Mouse (Mus musculus) right cerebral cortex, adult 18-20 months (tissue): ENCODE results near the gene Adgra1.
A peak's percentile ranks its signal among the peaks of the same experiment; 100 is the strongest.

Experiments used
- DNase-seq: peaks from one replicate; pipeline ENCODE4 v3.0.0; 2022; ENCODE audit warnings: mixed read lengths

Adgra1 gene

DNA sequence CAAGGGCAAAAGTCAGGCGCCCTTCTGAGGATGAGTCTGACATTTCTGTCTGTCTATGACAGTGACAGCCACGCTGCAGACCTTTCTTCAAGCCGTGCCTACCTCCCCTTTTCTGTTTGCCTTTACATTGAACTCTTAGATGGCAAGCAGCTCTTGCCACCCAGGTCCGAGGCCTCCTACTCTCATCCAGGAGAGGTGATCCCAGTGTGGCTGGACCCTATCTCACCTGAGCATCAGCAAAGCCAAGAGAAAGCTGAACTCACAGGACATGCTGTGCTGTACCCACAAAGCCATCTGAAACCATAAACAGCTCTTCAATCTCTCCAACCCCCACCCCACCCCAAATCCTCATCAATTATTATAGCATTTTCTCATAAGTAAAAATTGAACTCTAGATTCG lies 16.7 kb downstream of the Adgra1 start:
- no peak for DNase-seq

DNA sequence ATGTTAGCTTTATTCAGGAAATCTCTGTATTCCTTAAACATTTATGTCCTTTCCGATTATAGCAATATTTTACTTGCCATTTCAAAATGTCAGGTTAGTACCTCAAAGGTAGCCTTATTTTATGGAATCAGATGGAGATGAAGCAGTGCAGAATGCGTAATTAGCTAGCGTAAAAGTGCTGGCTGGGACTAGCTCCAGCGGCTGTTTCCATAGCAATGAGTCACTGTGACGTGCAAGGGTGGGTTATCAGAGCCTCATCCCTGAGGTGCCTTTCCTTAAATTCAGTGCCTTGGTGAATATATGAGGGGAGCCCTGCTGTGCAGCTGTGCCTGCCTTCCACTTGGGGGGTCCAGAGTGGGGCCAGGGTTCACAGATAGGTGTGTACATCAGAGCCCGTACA lies 17.1 kb downstream of the Adgra1 start:
- DNase-seq, result peak; percentile 73

DNA sequence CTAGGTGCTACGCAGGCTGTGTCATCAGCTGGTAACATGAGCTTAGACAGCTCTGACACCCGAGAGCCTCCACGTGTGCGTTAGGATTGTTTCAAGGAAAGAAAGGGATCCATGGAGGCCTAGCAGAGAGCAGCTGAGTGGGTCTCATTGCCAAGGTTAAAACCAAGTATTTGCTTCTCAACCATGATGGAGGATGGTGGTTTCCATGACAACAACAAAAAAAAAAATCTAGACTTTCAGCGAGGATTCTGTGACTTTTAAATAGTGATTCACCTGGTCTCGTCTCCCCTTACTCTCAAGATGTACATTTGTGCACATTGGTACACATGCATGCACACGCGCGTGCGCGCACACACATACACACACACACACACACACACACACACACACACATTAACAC lies 21.3 kb downstream of the Adgra1 start:
- DNase-seq, result no peak

DNA sequence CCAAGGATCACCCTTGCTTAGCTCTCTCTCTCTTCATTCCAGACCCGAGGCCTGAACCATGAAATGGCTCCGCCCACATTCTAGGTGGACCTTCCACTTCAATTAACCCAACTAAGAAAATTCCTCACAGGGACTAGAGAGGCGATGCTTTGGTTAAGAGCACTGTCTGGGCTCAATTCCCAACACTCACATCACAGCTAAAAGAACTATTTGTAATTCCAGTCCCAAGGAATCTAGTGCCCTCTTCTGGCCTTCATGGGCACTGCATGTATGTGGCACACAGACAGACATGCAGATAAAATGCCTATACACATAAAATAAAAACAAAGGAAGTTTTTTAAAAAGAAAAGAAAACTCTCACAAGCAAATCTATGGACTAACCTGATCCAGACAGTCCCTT lies 27.4 kb downstream of the Adgra1 start:
- DNase-seq, result peak; percentile 77

DNA sequence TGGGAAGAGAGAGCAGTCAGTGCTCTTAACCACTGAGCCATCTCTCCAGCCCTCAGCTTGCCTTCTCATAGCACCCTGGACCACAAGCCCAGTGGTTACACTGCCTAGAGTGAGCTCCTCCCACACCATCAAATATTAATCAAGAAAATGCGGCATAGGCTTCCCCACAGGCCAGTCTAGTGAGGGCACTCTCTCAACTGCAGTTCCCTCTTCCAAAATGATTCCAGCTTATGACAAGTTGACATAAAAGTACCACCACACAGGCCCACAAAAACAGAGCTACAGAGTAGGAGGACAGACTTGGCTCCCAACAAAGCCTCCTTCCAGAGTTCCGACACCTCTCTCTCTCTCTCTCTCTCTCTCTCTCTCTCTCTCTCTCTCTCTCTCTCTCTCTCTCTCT lies 29.1 kb downstream of the Adgra1 start:
- no peak for DNase-seq

DNA sequence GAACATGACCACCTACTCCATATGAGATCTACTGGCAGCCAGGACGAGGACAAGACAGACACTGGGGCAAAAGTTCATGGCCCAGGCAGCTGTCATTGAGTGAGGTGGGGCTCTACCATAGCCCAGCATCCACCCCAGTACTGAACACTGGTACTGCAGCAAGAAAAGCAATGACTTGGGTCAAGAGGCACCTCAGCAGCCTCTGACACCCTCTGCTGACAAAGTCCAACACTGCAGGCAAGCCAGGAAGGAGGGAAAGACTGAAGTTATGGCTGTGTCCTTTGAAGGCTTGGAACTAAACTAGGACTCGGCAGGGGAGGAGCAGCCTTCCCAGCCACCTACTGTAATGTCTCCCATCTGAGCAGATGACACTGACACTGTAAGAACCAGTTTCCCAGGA lies 30.3 kb downstream of the Adgra1 start:
- DNase-seq, result no peak

DNA sequence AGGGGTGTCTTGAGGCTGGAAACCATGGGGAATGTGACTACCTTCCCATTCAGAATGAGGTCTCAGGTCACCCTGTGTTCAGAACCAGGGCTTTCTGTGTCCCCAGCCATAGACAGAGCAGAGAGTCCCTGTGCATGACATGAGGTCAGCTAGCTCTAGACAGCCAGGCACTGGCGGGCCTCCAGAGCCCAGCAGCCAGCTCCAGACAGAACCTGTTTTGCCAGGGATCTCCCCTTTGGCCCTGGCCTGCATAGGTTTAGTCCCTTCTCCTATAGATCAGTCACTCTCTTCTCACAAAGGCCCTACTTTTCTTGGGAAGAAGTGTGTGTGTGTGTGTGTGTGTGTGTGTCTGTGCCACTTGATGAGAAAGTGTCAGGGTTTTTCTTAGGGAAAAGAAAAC lies 30.9 kb downstream of the Adgra1 start:
- DNase-seq, result no peak

DNA sequence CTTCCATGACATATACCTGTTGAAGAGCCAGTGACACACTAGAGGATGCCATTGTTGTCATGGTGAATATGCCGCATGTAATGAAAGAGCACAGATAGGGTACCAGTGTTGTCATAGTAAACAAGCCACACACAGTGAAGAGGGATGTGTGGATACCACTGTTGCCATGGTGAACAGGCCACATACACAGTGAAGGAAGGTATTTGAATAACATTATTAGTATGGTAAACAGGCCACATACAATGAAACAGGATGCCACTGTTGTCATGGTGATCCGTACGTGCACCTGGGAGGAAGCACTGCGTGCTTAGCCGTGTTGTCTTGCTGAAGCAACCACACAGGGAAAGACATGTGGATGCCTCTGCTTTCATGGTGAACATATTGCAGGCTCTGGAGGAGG lies 37.0 kb downstream of the Adgra1 start:
- no peak for DNase-seq

DNA sequence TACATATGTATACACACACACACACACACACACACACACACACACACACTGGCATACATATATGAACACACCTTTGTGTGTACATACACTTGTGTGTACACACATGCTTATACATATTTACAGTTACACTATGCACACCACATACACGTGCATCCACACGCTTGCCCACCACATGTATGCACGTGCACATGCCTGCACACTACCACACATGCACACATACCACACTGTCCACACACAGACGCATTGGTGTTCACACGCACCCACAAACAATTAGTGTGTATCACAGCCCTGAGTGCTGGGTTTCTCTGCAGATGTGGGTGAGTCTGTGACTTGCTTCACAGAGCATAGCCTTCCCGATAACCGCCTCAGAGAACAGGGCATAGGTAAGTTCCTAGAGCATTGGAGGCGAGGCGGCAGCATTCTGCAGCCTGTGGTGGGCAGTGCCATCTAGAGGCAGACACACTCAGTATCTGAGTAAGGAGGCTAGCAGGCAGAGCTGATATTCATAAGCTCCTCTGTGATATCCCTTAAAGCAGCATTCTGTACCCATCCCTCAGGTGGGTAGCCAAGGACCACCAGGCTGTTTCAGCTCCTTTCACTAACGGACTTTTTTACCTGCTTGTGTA lies 43.3 kb downstream of the Adgra1 start:
- peak; percentile 62 for DNase-seq

DNA sequence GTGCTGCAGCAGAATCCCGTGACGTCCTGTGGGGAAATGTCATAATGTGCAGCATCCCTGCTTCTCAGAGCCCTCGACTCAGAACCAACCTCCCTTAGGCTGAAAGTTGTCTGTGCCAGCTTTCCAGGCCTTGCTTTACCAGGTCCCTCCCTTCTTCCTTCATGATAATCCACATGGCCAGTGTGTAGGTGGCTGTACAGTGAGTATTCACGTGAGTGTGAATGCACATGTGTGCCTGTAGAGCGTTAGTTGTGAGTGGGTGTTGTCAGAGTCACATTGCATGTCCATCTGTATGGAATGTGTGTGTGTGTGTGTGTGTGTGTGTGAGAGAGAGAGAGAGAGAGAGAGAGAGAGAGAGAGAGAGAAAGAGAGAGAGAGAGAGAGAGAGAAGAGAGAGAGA lies 44.1 kb downstream of the Adgra1 start:
- no peak for DNase-seq

DNA sequence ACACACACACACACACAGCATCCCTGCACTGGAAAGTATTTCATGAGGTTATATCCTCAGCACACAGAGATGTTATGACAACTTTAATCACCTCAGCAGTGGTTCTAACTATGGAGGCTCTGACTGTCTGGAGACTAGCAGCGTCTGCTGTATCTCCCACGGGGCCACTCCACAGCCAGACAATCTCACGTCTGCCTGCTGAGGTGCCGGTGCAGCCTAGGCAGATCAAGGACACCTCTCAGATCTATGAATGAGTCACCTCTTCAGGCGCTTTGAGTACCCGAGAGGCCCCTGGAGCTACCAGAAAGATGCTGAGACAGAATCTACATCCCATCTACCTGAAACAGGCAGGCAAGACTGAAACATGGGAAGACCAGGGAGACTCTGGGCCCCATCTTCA lies 44.6 kb downstream of the Adgra1 start:
- DNase-seq, result no peak

DNA sequence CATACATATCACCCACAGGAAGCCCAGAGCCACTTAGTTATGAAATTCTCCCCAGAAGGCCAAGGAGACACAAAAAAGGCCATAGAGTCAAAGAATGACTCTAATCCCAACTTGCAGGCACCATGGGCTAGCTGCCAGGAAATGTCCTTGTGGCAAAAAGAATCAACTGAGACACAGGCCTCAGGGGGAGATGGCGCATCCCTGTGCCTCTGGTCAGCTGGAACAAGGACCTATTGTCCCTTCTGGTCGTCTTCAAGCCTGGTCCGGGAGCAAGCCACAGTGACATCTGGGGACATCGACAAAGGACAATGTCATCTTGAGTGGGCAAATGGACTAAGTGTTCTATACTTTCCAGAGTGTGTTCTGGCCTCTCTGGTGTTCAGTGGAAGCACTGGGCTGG lies 49.6 kb downstream of the Adgra1 start:
- no peak for DNase-seq

DNA sequence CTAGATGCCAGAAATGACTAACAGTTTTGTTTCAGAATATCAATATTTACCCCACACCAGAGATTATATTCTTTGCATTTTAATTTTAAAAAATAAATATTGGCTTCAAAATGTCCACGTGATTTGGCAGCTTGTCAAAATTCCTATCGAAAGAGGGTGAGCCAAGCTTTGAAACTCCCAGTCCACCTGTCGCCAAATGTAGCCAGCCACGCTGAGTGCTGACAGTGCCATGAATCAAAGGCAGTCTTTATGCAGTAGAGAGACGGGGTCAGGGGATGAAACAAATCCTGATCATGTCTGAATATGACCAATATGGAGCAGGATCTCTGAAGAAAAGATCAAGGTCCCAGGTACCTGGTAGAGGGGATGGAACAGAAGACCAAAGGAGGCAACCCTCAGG lies 57.8 kb downstream of the Adgra1 start:
- DNase-seq, result no peak

DNA sequence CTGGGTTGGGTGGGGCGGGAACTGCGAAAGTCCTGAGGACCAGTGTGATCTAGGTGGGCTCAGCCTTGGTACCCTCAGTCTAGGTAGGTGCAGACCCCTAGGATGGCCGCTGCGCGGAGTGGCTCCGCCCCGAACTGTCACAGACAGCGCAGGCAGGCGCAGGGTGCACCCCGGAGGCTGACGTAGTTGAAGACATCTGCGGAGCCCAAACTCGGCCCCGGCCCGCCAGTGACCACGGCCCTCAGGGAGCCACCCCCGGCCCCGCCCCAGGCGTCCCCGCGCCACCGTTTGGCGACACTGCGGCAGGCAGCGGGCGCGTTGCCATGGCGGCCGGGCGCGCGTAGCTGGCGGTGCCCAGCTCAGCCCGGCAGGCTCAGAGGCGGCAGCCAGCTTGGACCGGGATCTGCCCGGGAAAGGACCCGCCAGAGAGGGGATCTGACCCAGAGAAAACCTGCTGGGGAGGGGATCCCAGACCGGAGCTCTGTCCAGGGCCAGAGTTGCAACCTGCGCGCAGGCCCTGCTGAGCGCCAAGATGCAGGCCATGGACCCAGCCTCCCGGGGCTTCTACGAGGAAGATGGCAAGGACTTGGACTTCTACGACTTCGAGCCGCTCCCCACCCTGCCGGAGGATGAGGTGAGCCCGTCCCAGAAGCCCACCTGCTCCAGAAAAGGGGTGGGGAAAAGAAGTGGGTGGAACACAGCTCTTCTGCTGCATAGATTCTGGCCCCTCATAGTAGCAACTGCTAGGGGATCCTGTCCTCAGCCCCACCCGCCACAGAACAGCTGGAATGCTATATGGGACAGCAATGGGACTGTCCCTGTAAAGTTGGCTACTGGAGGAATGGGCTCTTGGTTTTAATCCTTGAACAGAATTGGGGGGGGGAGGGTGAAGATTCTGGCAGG lies 60.9 kb downstream of the Adgra1 start, which contains the start of gene Kndc1:
Kndc1 (plus strand) TSS at position 42 of the 903 bp plus-strand sequence.
- peak; percentile 89 for DNase-seq

DNA sequence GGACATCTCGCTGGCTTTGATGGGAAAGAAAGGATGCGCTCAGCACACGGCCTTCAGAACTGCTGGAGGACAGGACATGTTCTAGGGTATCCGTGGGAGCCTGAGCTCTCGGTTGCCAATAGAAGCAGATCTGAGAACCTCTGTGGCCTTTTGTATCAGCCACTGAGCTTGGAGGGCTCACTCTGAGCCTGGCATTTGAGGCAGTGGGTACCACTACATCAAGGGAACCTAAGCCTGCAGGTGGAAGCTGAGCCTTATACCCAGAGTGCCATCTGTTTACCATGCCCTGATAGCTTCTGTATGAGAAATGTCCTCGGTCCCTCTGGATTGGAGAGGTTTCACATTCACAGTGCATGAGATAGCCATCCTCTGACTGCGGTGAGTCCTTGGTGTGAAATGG lies 62.3 kb downstream of the Adgra1 start:
- DNase-seq, result no peak

DNA sequence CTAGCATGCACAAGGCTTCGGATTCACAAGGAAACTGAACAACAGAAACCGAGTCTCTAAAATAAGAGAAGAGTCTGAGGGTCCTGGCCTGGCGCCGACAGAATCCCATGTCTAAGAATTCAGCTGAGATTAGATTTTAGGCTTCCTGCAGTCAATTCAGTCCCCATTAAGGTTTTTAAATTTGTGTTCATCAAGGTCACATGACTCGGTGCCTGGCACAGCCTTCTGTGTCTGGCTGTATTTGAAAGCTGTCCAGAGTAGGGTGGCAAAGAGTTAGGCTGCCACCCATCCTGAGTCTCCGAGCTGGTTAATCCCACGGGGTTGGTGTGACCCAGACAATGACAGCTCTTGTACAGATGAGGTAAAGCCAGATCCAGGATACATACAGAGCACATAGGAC lies 62.8 kb downstream of the Adgra1 start:
- DNase-seq, result no peak

DNA sequence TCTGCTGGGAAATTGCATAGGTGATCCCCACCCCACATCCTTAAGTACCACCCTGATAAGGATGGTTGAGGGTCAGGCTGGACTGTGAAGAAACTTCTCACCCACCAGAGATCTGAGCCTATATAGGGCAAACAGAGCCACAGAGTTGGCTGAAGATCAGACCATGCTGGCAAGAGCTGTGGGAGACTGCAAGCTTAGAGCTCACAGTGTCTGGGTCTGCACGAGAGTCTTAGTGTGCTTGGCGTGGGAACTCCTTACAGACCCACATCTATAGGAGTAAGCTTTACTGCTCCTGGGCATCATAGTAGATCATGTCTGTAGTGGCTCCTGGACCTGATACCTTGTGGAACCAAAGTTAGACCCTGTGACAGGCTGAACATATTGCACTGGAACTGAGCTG lies 64.6 kb downstream of the Adgra1 start:
- DNase-seq, result no peak

DNA sequence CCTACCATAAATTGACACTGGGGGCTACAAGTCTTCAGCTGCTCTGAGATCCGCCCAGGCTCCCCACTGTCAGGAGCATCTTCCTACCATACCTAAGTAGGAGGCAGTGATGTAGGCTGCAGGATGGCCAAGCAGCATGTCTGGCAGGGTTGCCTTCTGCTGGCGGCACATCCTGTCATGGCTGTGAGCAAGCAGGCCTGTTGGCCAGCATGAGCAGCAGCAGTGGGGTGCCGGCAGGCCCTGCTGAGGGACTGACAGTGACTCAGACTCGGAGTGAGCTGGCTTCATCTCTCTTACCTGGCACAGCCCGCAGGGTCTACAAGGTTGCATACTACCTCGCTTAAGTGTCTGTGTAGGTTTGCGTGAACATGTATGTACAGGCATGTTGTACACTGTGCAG lies 65.5 kb downstream of the Adgra1 start:
- peak; percentile 73 for DNase-seq

DNA sequence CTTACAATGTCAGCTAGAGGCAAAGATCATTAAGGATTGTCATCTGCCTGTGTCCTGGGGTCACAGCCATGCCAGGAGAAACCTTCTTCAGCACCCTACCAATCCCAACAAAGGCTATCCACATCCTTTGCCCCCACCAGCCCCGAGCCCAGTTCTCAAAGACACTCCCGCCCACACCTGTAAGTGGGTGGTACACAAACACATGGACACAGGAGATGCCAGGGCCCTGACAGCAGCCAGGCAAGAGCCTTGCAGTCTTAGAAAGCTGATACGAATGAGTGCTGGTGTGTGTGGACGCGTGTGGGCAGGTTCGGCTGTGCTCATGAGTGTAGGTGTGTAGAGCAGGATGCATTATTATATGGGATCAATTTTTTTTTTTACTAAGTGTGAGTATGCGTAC lies 66.5 kb downstream of the Adgra1 start:
- DNase-seq, result peak; percentile 28

DNA sequence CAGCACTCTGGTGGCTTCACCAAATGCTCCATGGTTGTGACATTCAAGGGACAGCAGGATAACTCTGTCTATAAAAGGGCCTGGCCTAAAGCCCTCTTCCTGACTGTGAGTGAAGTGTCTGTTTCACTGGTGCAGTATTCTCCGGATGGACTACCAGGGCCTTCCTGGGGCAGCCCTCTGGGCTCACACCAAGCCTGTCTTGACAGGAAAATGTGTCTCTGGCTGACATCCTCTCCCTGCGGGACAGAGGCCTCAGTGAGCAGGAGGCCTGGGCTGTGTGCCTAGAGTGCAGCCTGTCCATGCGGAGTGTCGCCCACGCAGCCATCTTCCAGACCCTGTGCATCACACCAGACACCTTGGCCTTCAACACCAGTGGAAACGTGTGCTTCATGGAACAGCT lies 66.9 kb downstream of the Adgra1 start:
- no peak for DNase-seq

DNA sequence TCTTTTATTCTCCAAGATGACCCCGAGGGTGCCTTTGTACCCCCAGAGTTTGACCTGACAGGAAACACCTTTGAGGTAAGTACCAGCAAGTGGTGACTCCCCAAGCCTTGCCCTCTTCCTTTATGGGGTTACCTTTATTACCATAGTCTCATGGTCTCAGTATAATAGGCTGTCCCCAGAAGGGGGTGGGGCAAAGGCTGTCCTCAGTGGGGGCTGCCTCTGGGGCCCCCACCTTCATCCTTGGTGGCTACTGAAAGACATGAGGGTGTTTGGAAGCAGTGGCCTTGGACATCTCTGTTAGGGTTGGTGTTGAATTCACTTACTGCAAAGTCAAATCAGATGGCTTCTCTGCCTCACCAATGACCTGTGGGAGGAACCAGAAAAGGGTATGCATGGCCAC lies 68.0 kb downstream of the Adgra1 start:
- no peak for DNase-seq

DNA sequence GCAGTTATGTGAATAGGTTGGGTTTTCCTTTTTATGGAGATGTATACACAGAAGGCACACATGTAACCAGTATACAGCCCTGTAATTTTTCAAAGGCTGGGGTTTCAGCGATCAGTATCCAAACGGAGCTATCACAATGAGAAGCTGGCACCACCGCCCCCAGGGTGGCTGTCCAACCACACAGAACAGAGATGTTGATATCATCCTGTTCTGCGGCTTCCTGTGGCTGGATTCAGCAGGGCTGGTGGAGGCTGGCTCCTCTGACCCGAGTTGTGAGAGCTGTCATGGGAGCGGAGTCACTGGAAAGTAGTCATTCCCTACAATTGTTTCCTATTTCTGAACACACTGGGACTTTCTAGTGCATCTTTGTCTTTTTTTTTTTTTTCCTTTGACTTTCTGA lies 71.3 kb downstream of the Adgra1 start:
- DNase-seq, result no peak

DNA sequence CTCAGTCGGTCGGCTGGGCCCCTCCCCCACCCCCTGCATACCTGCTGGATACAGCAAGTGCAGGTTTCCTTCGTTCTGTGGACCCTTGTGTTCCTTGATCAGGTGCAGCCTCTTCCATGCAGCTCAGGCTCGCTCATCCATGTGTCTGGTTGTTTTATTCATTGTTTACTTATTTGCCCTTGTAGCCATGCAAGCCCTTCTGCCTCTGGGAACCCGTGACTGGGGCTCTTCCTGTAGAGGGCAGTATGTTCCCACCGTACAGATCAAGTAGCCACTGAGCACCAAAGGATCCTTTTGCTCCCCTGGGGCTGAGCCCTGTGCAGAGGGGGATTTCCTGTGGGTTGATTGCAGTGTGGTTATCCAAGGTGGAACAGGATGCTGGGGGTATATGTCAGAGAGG lies 71.7 kb downstream of the Adgra1 start:
- DNase-seq, result no peak

DNA sequence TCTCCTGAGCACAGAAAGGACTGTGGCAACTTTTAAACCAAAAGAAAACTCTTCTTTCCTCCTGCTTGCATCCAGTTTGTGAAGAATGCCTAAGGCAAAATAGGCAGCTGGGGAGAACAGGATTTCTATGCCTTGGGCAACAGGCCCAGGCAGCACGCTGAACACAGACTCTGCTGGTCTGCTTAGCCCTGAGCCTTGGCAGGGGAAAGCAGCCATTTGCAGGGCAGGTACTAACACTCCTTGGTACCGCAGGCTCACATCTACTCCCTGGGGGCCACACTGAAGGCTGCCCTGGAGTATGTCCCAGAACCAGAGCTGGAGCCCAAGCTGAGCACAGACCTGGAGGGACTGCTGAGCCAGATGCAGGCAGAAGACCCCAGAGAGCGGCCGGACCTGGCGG lies 74.2 kb downstream of the Adgra1 start:
- no peak for DNase-seq

DNA sequence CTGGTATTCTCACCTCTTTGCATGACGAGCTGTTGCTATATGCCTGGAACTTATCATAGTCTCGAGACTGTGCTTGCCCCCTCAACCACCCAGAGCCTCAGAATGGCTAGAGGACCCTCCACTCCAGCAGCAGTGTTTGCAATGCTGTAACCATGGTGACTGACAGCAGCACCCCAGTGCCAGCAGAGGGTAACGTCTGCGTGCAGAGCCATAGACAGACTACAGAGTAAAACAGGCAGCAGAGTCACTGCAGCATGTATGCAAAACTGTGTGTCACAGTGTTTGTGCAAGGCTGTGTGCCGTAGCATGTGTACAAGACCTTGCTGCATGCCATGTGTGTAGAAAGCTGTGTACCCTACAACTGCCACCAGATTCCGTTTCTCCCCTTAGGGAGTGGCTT lies 75.5 kb downstream of the Adgra1 start:
- no peak for DNase-seq
